Mouse (Mus musculus): Measurements from ENCODE around the gene Anapc11.
A peak's percentile ranks its signal among the peaks of the same experiment; 100 is the strongest.
"Not testable (repeated sequence)": the region's sequence is repeated elsewhere in the genome, so short reads cannot be mapped to it uniquely, and the experiment has no call there.

Gene Anapc11

GRCm38 (mm10) chr11:120598283-120598989 is at the start of gene Anapc11, which contains the start of gene Alyref:
Gene Anapc11 (plus strand): TSS chr11:120598421.
Gene Alyref (minus strand): TSS chr11:120598365.
- DNase-seq (ENCODE audit: low spot score) = peak; percentile 95

GRCm38 (mm10) chr11:120548786-120549167 is 49.4 kb upstream of the Anapc11 start:
- no peak for DNase-seq (ENCODE audit: low spot score)

- DNase-seq (ENCODE audit: low spot score) = peak; percentile 91
These were observed 48.9 kb upstream of the Anapc11 start, which contains the start of gene Mcrip1 for GRCm38 (mm10) chr11:120549168-120549945. Gene Mcrip1 (minus strand): TSS chr11:120549727.

- DNase-seq (ENCODE audit: low spot score) = no peak
These were observed 48.0 kb upstream of the Anapc11 start for GRCm38 (mm10) chr11:120549986-120550809.

- DNase-seq (ENCODE audit: low spot score) = no peak
These were observed 47.3 kb upstream of the Anapc11 start, which contains the start of gene Ppp1r27 for GRCm38 (mm10) chr11:120550810-120551440. Gene Ppp1r27 (minus strand): TSS chr11:120551132.

- no peak for DNase-seq (ENCODE audit: low spot score)
These were observed 45.5 kb upstream of the Anapc11 start for GRCm38 (mm10) chr11:120552736-120553135.

- DNase-seq (ENCODE audit: low spot score) = no peak
These were observed 43.4 kb upstream of the Anapc11 start for GRCm38 (mm10) chr11:120554834-120555233.

- no peak for DNase-seq (ENCODE audit: low spot score)
These were observed 43.0 kb upstream of the Anapc11 start for GRCm38 (mm10) chr11:120555260-120555659.

- DNase-seq (ENCODE audit: low spot score) = not testable (repeated sequence)
These were observed 39.4 kb upstream of the Anapc11 start for GRCm38 (mm10) chr11:120558843-120559242.

- no peak for DNase-seq (ENCODE audit: low spot score)
These were observed 37.1 kb upstream of the Anapc11 start for GRCm38 (mm10) chr11:120560952-120561728.

GRCm38 (mm10) chr11:120562949-120563348 is 35.3 kb upstream of the Anapc11 start:
- DNase-seq (ENCODE audit: low spot score) = no peak

- no peak for DNase-seq (ENCODE audit: low spot score)
These were observed 33.1 kb upstream of the Anapc11 start for GRCm38 (mm10) chr11:120565114-120565513.

- no peak for DNase-seq (ENCODE audit: low spot score)
These were observed 29.9 kb upstream of the Anapc11 start for GRCm38 (mm10) chr11:120568324-120568723.

- no peak for DNase-seq (ENCODE audit: low spot score)
These were observed 27.1 kb upstream of the Anapc11 start for GRCm38 (mm10) chr11:120571122-120571521.

- DNase-seq (ENCODE audit: low spot score) = no peak
These were observed 26.3 kb upstream of the Anapc11 start for GRCm38 (mm10) chr11:120571754-120572416.

- no peak for DNase-seq (ENCODE audit: low spot score)
These were observed 25.8 kb upstream of the Anapc11 start for GRCm38 (mm10) chr11:120572417-120572751.

- DNase-seq (ENCODE audit: low spot score) = peak; percentile 99
These were observed 25.3 kb upstream of the Anapc11 start, which contains the start of gene P4hb for GRCm38 (mm10) chr11:120572752-120573584. Gene P4hb (minus strand): TSS chr11:120573253.

- no peak for DNase-seq (ENCODE audit: low spot score)
These were observed 24.5 kb upstream of the Anapc11 start for GRCm38 (mm10) chr11:120573585-120574277.

GRCm38 (mm10) chr11:120574278-120574600 is 24.0 kb upstream of the Anapc11 start:
- no peak for DNase-seq (ENCODE audit: low spot score)

Measured in T-cell, adult 2 months (primary cell).